Mouse (Mus musculus) myocyte (in vitro differentiated cells): ENCODE measurements at regions not wholly inside any gene's neighbourhood (a gene's known extent, or its start where the extent isn't known, plus 50 kb on each side); places are given as distances from the start of the nearest gene placed in this dataset.

Experiments
- H3K27me3 ChIP-seq: one replicate; pipeline ENCODE4 v1.6.1; 2011; ENCODE audit not compliant: control insufficient read depth, insufficient read depth, insufficient read length
- H3K36me3 ChIP-seq: one replicate; pipeline ENCODE4 v1.6.1; 2011; ENCODE audit not compliant: control insufficient read depth, insufficient read depth
- H3K4me2 ChIP-seq: one replicate; pipeline ENCODE4 v1.6.1; 2011; ENCODE audit warnings: low read depth, control low read depth
- H3K4me3 ChIP-seq: one replicate; pipeline ENCODE4 v1.5.1; 2011; ENCODE audit warnings: mild to moderate bottlenecking, control low read depth, moderate library complexity
- H3K79me2 ChIP-seq: one replicate; pipeline ENCODE4 v1.6.1; 2011; ENCODE audit not compliant: control insufficient read depth, insufficient read depth
- H3ac ChIP-seq: one replicate; pipeline ENCODE4 v1.6.1; 2011; ENCODE audit not compliant: control insufficient read depth, insufficient read length
- CEBPB ChIP-seq: IDR thresholded peaks from 2 replicates; pipeline ENCODE4 v1.6.1; 2011; ENCODE audit warnings: mild to moderate bottlenecking, moderate library complexity; ENCODE audit not compliant: poor library complexity, insufficient read depth, severe bottlenecking
- E2F4 ChIP-seq: IDR thresholded peaks from one replicate; pipeline ENCODE4 v1.6.1; 2011; ENCODE audit warnings: mild to moderate bottlenecking, control low read depth, moderate library complexity; ENCODE audit not compliant: insufficient read depth
- MAX ChIP-seq: IDR thresholded peaks from one replicate; pipeline ENCODE4 v1.6.1; 2011; ENCODE audit warnings: low read depth, mild to moderate bottlenecking, control low read depth
- MYOD1 ChIP-seq, 3 experiments: IDR thresholded peaks; one replicate each; pipeline ENCODE4 v1.6.1; 2011; ENCODE audit warnings: control low read depth in 2 of 3, low read depth in 2 of 3, mild to moderate bottlenecking in 2 of 3, moderate library complexity in 1 of 3; ENCODE audit not compliant: insufficient read length in 2 of 3, control insufficient read depth in 1 of 3
- MYOG ChIP-seq, 3 experiments: IDR thresholded peaks; one replicate each; pipeline ENCODE4 v1.6.1; 2011; ENCODE audit warnings: control low read depth in 2 of 3, low read depth in 2 of 3, mild to moderate bottlenecking in 2 of 3; ENCODE audit not compliant: insufficient read length in 2 of 3, control insufficient read depth in 1 of 3, insufficient read depth in 1 of 3
- POLR2A ChIP-seq: IDR thresholded peaks from one replicate; pipeline ENCODE4 v1.6.1; 2011; ENCODE audit warnings: low read depth, mild to moderate bottlenecking, control low read depth, moderate library complexity; ENCODE audit not compliant: insufficient read length
- POLR2AphosphoS2 ChIP-seq: IDR thresholded peaks from one replicate; pipeline ENCODE4 v1.6.1; 2011; ENCODE audit warnings: low read depth, control low read depth; ENCODE audit not compliant: insufficient read length
- REST ChIP-seq: IDR thresholded peaks from one replicate; pipeline ENCODE4 v1.6.1; 2011; ENCODE audit warnings: mild to moderate bottlenecking, control low read depth, moderate library complexity; ENCODE audit not compliant: insufficient read depth, insufficient read length
- SRF ChIP-seq: IDR thresholded peaks from one replicate; pipeline ENCODE4 v1.6.1; 2011; ENCODE audit warnings: low read depth; ENCODE audit not compliant: control insufficient read depth, insufficient read length
- TCF12 ChIP-seq: IDR thresholded peaks from one replicate; pipeline ENCODE4 v1.6.1; 2011; ENCODE audit warnings: mild to moderate bottlenecking, control low read depth; ENCODE audit not compliant: poor library complexity, insufficient read depth, severe bottlenecking
- TCF3 ChIP-seq: IDR thresholded peaks from one replicate; pipeline ENCODE4 v1.6.1; 2011; ENCODE audit warnings: low read depth, control low read depth; ENCODE audit not compliant: insufficient read length
- USF1 ChIP-seq: IDR thresholded peaks from one replicate; pipeline ENCODE4 v1.6.1; 2011; ENCODE audit warnings: low read depth, mild to moderate bottlenecking, control low read depth, moderate library complexity

- H3ac ChIP-seq: no peak overlapping the region
- no peak overlapping the region for H3K4me2 ChIP-seq
- H3K79me2 ChIP-seq: no peaks in the 10 kb centered on the region
- no peak overlapping the region for H3K4me3 ChIP-seq
- peaks cover 3% of the 10 kb centered on the region for H3K27me3 ChIP-seq
- TF ChIP-seq MYOG (IDR thresholded peaks at IDR 0.05; ENCODE audit: control insufficient read depth in 1 of 3, insufficient read depth in 1 of 3, insufficient read length in 2 of 3, low read depth in 2 of 3) (no peak), POLR2A (no peak), MYOD1 (IDR thresholded peaks at IDR 0.05; ENCODE audit: control insufficient read depth in 1 of 3, insufficient read length in 2 of 3, low read depth in 2 of 3) (no peak), POLR2AphosphoS2 (no peak), SRF (no peak), E2F4 (no peak)
- H3K36me3 ChIP-seq: no peaks in the 10 kb centered on the region
These were observed 201.3 kb downstream of the 3100002H09Rik start for GRCm38 (mm10) chr4:124409279-124409678.

- Histone ChIP-seq H3K4me2 (no peak overlapping the region), H3K27me3 (peaks cover 3% of the 10 kb centered on the region), H3K4me3 (no peak overlapping the region), H3ac (no peak overlapping the region), H3K79me2 (no peaks in the 10 kb centered on the region), H3K36me3 (no peaks in the 10 kb centered on the region)
- no peak for TF ChIP-seq REST
- TF ChIP-seq POLR2AphosphoS2: no peak
- no peak for TF ChIP-seq TCF12
- TF ChIP-seq CEBPB: no peak
- TF ChIP-seq E2F4: no peak
- no peak for TF ChIP-seq TCF3
- no peak for TF ChIP-seq MAX
These were observed 208.5 kb downstream of the 3100002H09Rik start for GRCm38 (mm10) chr4:124402075-124402474.

GRCm38 (mm10) chr4:124400741-124401140, 209.9 kb downstream of the 3100002H09Rik start:
- no peak overlapping the region for H3K4me3 ChIP-seq
- TF ChIP-seq TCF3 (no peak), MYOD1 (IDR thresholded peaks at IDR 0.05; ENCODE audit: control insufficient read depth in 1 of 3, insufficient read length in 2 of 3, low read depth in 2 of 3) (no peak), MYOG (IDR thresholded peaks at IDR 0.05; ENCODE audit: control insufficient read depth in 1 of 3, insufficient read depth in 1 of 3, insufficient read length in 2 of 3, low read depth in 2 of 3) (no peak), REST (no peak), TCF12 (no peak), SRF (no peak)
- no peaks in the 10 kb centered on the region for H3K79me2 ChIP-seq
- H3K27me3 ChIP-seq: peaks cover 3% of the 10 kb centered on the region
- no peaks in the 10 kb centered on the region for H3K36me3 ChIP-seq
- H3K4me2 ChIP-seq: no peak overlapping the region
- H3ac ChIP-seq: no peak overlapping the region

GRCm38 (mm10) chr4:124400136-124400675, 210.4 kb downstream of the 3100002H09Rik start:
- H3ac ChIP-seq: no peak overlapping the region
- H3K36me3 ChIP-seq: no peaks in the 10 kb centered on the region
- peaks cover 3% of the 10 kb centered on the region for H3K27me3 ChIP-seq
- no peak overlapping the region for H3K4me2 ChIP-seq
- no peak for TF ChIP-seq REST
- TF ChIP-seq POLR2A: no peak
- TF ChIP-seq MAX: no peak
- no peak for TF ChIP-seq SRF
- H3K79me2 ChIP-seq: no peaks in the 10 kb centered on the region
- no peak overlapping the region for H3K4me3 ChIP-seq

- no peaks in the 10 kb centered on the region for H3K27me3 ChIP-seq
- TF ChIP-seq USF1: no peak
- no peak for TF ChIP-seq POLR2A
- TF ChIP-seq MAX: no peak
- TF ChIP-seq TCF3: no peak
- no peak for TF ChIP-seq SRF
- no peak for TF ChIP-seq MYOD1 (IDR thresholded peaks at IDR 0.05; ENCODE audit: control insufficient read depth in 1 of 3, insufficient read length in 2 of 3, low read depth in 2 of 3)
- no peak for TF ChIP-seq MYOG (IDR thresholded peaks at IDR 0.05; ENCODE audit: control insufficient read depth in 1 of 3, insufficient read depth in 1 of 3, insufficient read length in 2 of 3, low read depth in 2 of 3)
- no peak for TF ChIP-seq CEBPB
- TF ChIP-seq E2F4: no peak
- no peak for TF ChIP-seq POLR2AphosphoS2
- no peak for TF ChIP-seq REST
- TF ChIP-seq TCF12: no peak
- no peaks in the 10 kb centered on the region for H3K79me2 ChIP-seq
- no peak overlapping the region for H3K4me2 ChIP-seq
- no peak overlapping the region for H3K4me3 ChIP-seq
- H3K36me3 ChIP-seq: no peaks in the 10 kb centered on the region
- H3ac ChIP-seq: no peak overlapping the region
These were observed 212.2 kb downstream of the 3100002H09Rik start for GRCm38 (mm10) chr4:124398354-124398753.
